Mouse (Mus musculus): ENCODE measurements around the gene Trim9. TPM values are rescaled to one million over a fixed set of nuclear protein-coding genes. Genes with fewer than 3 reads are reported as not detected.
A peak's percentile ranks its signal among the peaks of the same experiment; 100 is the strongest.

Gene Trim9
- polyA plus RNA-seq, 1 experiment from 2014 or later: 0.89 TPM

GRCm38 (mm10) chr12:70227121-70227932 lies 120.1 kb downstream of the Trim9 start:
- Histone ChIP-seq H3K4me1 (replicated peaks; ENCODE audit: control insufficient read depth, insufficient read depth, low read length) (peaks cover 6% of the 10 kb centered on the region; the same call in 1 of the 2 replicates), H3K9ac (ENCODE audit: low read depth, low read length) (peak overlapping the region; percentile 48), H3K4me2 (replicated peaks; ENCODE audit: low read depth) (peak overlapping the region; percentile 77), H3K4me3 (ENCODE audit: low read depth, low read length) (peak overlapping the region; percentile 55), H3K9me3 (ENCODE audit: control insufficient read depth) (no peaks in the 10 kb centered on the region), H3K27me3 (replicated peaks; ENCODE audit: control insufficient read depth, insufficient read depth, low read length) (no peaks in the 10 kb centered on the region), H3K27ac (ENCODE audit: low read depth, low read length) (no peak overlapping the region; the same call in 1 of the 2 replicates), H3K36me3 (ENCODE audit: control insufficient read depth, insufficient read depth) (no peaks in the 10 kb centered on the region)
- 2% methylated on average over 52 of the region's 52 CpGs for WGBS
- ATAC-seq: peak; percentile 93
- TF ChIP-seq CTCF (IDR thresholded peaks at IDR 0.05; ENCODE audit: low read depth): peak; percentile 39; the same call in 1 of the 2 replicates

GRCm38 (mm10) chr12:70226655-70227054 lies 120.8 kb downstream of the Trim9 start:
- peaks cover under 1% of the 10 kb centered on the region; the same call in 1 of the 2 replicates for H3K4me1 ChIP-seq (replicated peaks; ENCODE audit: control insufficient read depth, insufficient read depth, low read length)
- ATAC-seq: no peak
- H3K9me3 ChIP-seq (ENCODE audit: control insufficient read depth): no peaks in the 10 kb centered on the region
- TF ChIP-seq CTCF (IDR thresholded peaks at IDR 0.05; ENCODE audit: low read depth): no peak
- 42% methylated on average over 5 of the region's 5 CpGs for WGBS
- peak overlapping the region; percentile 55 for H3K4me3 ChIP-seq (ENCODE audit: low read depth, low read length)
- H3K27ac ChIP-seq (ENCODE audit: low read depth, low read length): no peak overlapping the region
- H3K9ac ChIP-seq (ENCODE audit: low read depth, low read length): peak overlapping the region; percentile 48; the same call in 1 of the 2 replicates
- H3K27me3 ChIP-seq (replicated peaks; ENCODE audit: control insufficient read depth, insufficient read depth, low read length): no peaks in the 10 kb centered on the region
- peak overlapping the region; percentile 77 for H3K4me2 ChIP-seq (replicated peaks; ENCODE audit: low read depth)
- no peaks in the 10 kb centered on the region for H3K36me3 ChIP-seq (ENCODE audit: control insufficient read depth, insufficient read depth)

GRCm38 (mm10) chr12:70223331-70223730 lies 124.1 kb downstream of the Trim9 start:
- no peak for ATAC-seq
- Histone ChIP-seq H3K4me1 (replicated peaks; ENCODE audit: control insufficient read depth, insufficient read depth, low read length) (no peaks in the 10 kb centered on the region), H3K27me3 (replicated peaks; ENCODE audit: control insufficient read depth, insufficient read depth, low read length) (no peaks in the 10 kb centered on the region), H3K9ac (ENCODE audit: low read depth, low read length) (no peak overlapping the region), H3K9me3 (ENCODE audit: control insufficient read depth) (no peaks in the 10 kb centered on the region), H3K27ac (ENCODE audit: low read depth, low read length) (no peak overlapping the region), H3K36me3 (ENCODE audit: control insufficient read depth, insufficient read depth) (no peaks in the 10 kb centered on the region; the same call in 1 of the 2 replicates), H3K4me2 (replicated peaks; ENCODE audit: low read depth) (no peak overlapping the region), H3K4me3 (ENCODE audit: low read depth, low read length) (no peak overlapping the region)
- no peak for TF ChIP-seq CTCF (IDR thresholded peaks at IDR 0.05; ENCODE audit: low read depth)
- WGBS: 51% methylated on average over 4 of the region's 4 CpGs

- Histone ChIP-seq H3K4me3 (ENCODE audit: low read depth, low read length) (no peak overlapping the region), H3K36me3 (ENCODE audit: control insufficient read depth, insufficient read depth) (no peaks in the 10 kb centered on the region; the same call in 1 of the 2 replicates), H3K4me2 (replicated peaks; ENCODE audit: low read depth) (no peak overlapping the region), H3K9me3 (ENCODE audit: control insufficient read depth) (no peaks in the 10 kb centered on the region), H3K27ac (ENCODE audit: low read depth, low read length) (no peak overlapping the region), H3K4me1 (replicated peaks; ENCODE audit: control insufficient read depth, insufficient read depth, low read length) (no peaks in the 10 kb centered on the region), H3K27me3 (replicated peaks; ENCODE audit: control insufficient read depth, insufficient read depth, low read length) (no peaks in the 10 kb centered on the region), H3K9ac (ENCODE audit: low read depth, low read length) (no peak overlapping the region)
- WGBS: 64% methylated on average over 5 of the region's 5 CpGs
- TF ChIP-seq CTCF (IDR thresholded peaks at IDR 0.05; ENCODE audit: low read depth): no peak
- no peak for ATAC-seq
Observed at GRCm38 (mm10) chr12:70221425-70221824, 126.0 kb downstream of the Trim9 start.

- H3K36me3 ChIP-seq (ENCODE audit: control insufficient read depth, insufficient read depth): no peaks in the 10 kb centered on the region; the same call in 1 of the 2 replicates
- no peak for TF ChIP-seq CTCF (IDR thresholded peaks at IDR 0.05; ENCODE audit: low read depth)
- no peak overlapping the region for H3K27ac ChIP-seq (ENCODE audit: low read depth, low read length)
- no peaks in the 10 kb centered on the region for H3K4me1 ChIP-seq (replicated peaks; ENCODE audit: control insufficient read depth, insufficient read depth, low read length)
- H3K9ac ChIP-seq (ENCODE audit: low read depth, low read length): no peak overlapping the region
- no peaks in the 10 kb centered on the region for H3K9me3 ChIP-seq (ENCODE audit: control insufficient read depth)
- no peaks in the 10 kb centered on the region for H3K27me3 ChIP-seq (replicated peaks; ENCODE audit: control insufficient read depth, insufficient read depth, low read length)
- ATAC-seq: no peak
- H3K4me2 ChIP-seq (replicated peaks; ENCODE audit: low read depth): no peak overlapping the region
- H3K4me3 ChIP-seq (ENCODE audit: low read depth, low read length): no peak overlapping the region
- 63% methylated on average over 8 of the region's 8 CpGs for WGBS
Observed at GRCm38 (mm10) chr12:70218795-70219540, 128.4 kb downstream of the Trim9 start.

GRCm38 (mm10) chr12:70216229-70216800 lies 131.1 kb downstream of the Trim9 start:
- Histone ChIP-seq H3K4me3 (ENCODE audit: low read depth, low read length) (no peak overlapping the region), H3K9ac (ENCODE audit: low read depth, low read length) (no peak overlapping the region), H3K36me3 (ENCODE audit: control insufficient read depth, insufficient read depth) (no peaks in the 10 kb centered on the region; the same call in 1 of the 2 replicates), H3K4me1 (replicated peaks; ENCODE audit: control insufficient read depth, insufficient read depth, low read length) (no peaks in the 10 kb centered on the region), H3K27me3 (replicated peaks; ENCODE audit: control insufficient read depth, insufficient read depth, low read length) (no peaks in the 10 kb centered on the region), H3K9me3 (ENCODE audit: control insufficient read depth) (no peaks in the 10 kb centered on the region), H3K27ac (ENCODE audit: low read depth, low read length) (no peak overlapping the region), H3K4me2 (replicated peaks; ENCODE audit: low read depth) (no peak overlapping the region)
- 75% methylated on average over 16 of the region's 16 CpGs for WGBS
- no peak for ATAC-seq
- TF ChIP-seq CTCF (IDR thresholded peaks at IDR 0.05; ENCODE audit: low read depth): no peak
